Mouse (Mus musculus): Measurements from ENCODE around the gene Zmynd10.

DNA sequence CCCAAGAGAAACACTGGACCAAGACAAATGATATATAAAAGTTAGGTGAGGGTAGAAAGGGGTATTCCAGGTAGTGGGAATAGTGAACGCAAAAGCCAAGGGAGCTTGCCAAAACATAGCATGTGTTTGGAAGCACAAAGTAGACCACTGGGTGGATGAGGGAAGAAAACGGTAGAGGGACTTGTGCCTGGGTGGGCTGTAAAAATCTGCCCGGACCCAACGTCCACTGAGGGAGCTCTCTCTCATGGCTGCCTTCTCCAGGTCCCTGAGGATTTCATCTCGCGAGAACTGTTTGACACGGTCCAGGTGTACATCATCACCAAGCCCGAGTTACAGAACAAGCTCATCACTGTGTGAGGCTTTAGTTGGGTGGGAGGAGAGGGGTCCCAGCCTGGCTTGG, 4.4 kb upstream of the Zmynd10 start:
- TF ChIP-seq CTCF (IDR thresholded peaks at IDR 0.05; ENCODE audit: low read depth) (no peak), EP300 (IDR thresholded peaks at IDR 0.05; ENCODE audit: low read depth) (no peak)

Measured in liver, embryonic 14.5 days (tissue).